Mouse (Mus musculus) midbrain, embryonic 15.5 days (tissue): ENCODE measurements around the gene Cfap73. TPM values are rescaled to one million over a fixed set of nuclear protein-coding genes. Genes with fewer than 3 reads are reported as not detected.
A peak's percentile ranks its signal among the peaks of the same experiment; 100 is the strongest.

Source experiments
- ATAC-seq: fragments of 200-750 bp; cut with Nextera tagmentation; replicated peaks from 2 replicates; pipeline ENCODE4 v1.8.0; 2017; ENCODE audit warnings: moderate TSS enrichment
- H3K27ac ChIP-seq: fragments of 300-500 bp; sonication (generic); 2 replicates; pipeline ENCODE4 v1.5.1; 2015; ENCODE audit warnings: mild to moderate bottlenecking, inconsistent platforms
- H3K27me3 ChIP-seq: fragments of 300-500 bp; sonication (generic); replicated peaks from 2 replicates; pipeline ENCODE4 v1.6.1; 2015; ENCODE audit warnings: inconsistent platforms
- H3K36me3 ChIP-seq: fragments of 300-500 bp; sonication (generic); replicated peaks from 2 replicates; pipeline ENCODE4 v1.6.1; 2015; ENCODE audit warnings: inconsistent platforms
- H3K4me1 ChIP-seq: fragments of 300-500 bp; sonication (generic); 2 replicates; pipeline ENCODE4 v1.6.1; 2015; ENCODE audit warnings: inconsistent platforms
- H3K4me2 ChIP-seq: fragments of 300-500 bp; sonication (generic); 2 replicates; pipeline ENCODE4 v1.6.1; 2015; ENCODE audit warnings: inconsistent platforms, mild to moderate bottlenecking, moderate library complexity
- H3K4me3 ChIP-seq: fragments of 300-500 bp; sonication (generic); 2 replicates; pipeline ENCODE4 v1.5.1; 2015; ENCODE audit warnings: mild to moderate bottlenecking, inconsistent platforms
- H3K9ac ChIP-seq: fragments of 300-500 bp; sonication (generic); 2 replicates; pipeline ENCODE4 v1.6.1; 2015; ENCODE audit warnings: mild to moderate bottlenecking, inconsistent platforms
- H3K9me3 ChIP-seq: fragments of 300-500 bp; sonication (generic); 2 replicates; pipeline ENCODE4 v1.6.1; 2016; ENCODE audit warnings: inconsistent platforms
- WGBS: fragments of 180-500 bp; shearing (Covaris S2); methylation state at CpG from one replicate; pipeline ENCODE4 v1.1.7; 2015; ENCODE audit warnings: mixed read lengths; 5-methylcytosine and 5-hydroxymethylcytosine counted together
- polyA plus RNA-seq: library from polyadenylated mRNA; unstranded; fragments of >200 nt; fragmentation: Nextera tagmentation; extraction: Ambion mirVana; gene quantifications from 2 replicates; pipeline ENCODE4 v1.2.1, GENCODE M21; 2015

Cfap73 gene
- polyA plus RNA-seq, 1 experiment from 2014 or later, result 0.44 TPM

- H3K4me2 ChIP-seq, result no peak overlapping the region
- ATAC-seq, result no peak
- whole genome bisulfite sequencing, result 82% methylated on average over 3 of the region's 3 CpGs
- H3K4me3 ChIP-seq, result no peak overlapping the region
- H3K36me3 ChIP-seq, result no peaks in the 10 kb centered on the region
- H3K9me3 ChIP-seq, result no peaks in the 10 kb centered on the region
- no peak overlapping the region for H3K27ac ChIP-seq
- H3K4me1 ChIP-seq, result peaks cover 9% of the 10 kb centered on the region
- H3K27me3 ChIP-seq, result peaks cover 17% of the 10 kb centered on the region
- H3K9ac ChIP-seq, result no peak overlapping the region
These were observed 10.2 kb upstream of the Cfap73 start for GRCm38 (mm10) chr5:120644227-120644626.

GRCm38 (mm10) chr5:120643365-120644085, 9.5 kb upstream of the Cfap73 start:
- H3K27me3 ChIP-seq, result peaks cover 10% of the 10 kb centered on the region
- H3K9me3 ChIP-seq, result no peaks in the 10 kb centered on the region
- H3K27ac ChIP-seq, result no peak overlapping the region
- no peak overlapping the region for H3K9ac ChIP-seq
- no peaks in the 10 kb centered on the region for H3K36me3 ChIP-seq
- 77% methylated on average over 14 of the region's 14 CpGs for WGBS
- no peak for ATAC-seq
- no peak overlapping the region for H3K4me3 ChIP-seq
- H3K4me1 ChIP-seq, result peaks cover 2% of the 10 kb centered on the region
- H3K4me2 ChIP-seq, result no peak overlapping the region

GRCm38 (mm10) chr5:120640094-120640493, 6.1 kb upstream of the Cfap73 start:
- H3K9ac ChIP-seq, result no peak overlapping the region
- no peaks in the 10 kb centered on the region for H3K4me1 ChIP-seq
- no peaks in the 10 kb centered on the region for H3K27me3 ChIP-seq
- no peak overlapping the region for H3K4me2 ChIP-seq
- no peak for ATAC-seq
- no peak overlapping the region for H3K27ac ChIP-seq
- H3K9me3 ChIP-seq, result no peaks in the 10 kb centered on the region
- H3K36me3 ChIP-seq, result no peaks in the 10 kb centered on the region
- 92% methylated on average over 7 of the region's 7 CpGs for WGBS
- H3K4me3 ChIP-seq, result no peak overlapping the region

- no peaks in the 10 kb centered on the region for H3K36me3 ChIP-seq
- H3K4me3 ChIP-seq, result no peak overlapping the region
- no peak for ATAC-seq
- H3K4me1 ChIP-seq, result peaks cover 5% of the 10 kb centered on the region
- no peak overlapping the region for H3K4me2 ChIP-seq
- H3K27me3 ChIP-seq, result 0 out of 2 replicates have a peak, but pooled peaks cover under 1% of the 10 kb centered on the region
- no peaks in the 10 kb centered on the region for H3K9me3 ChIP-seq
- H3K27ac ChIP-seq, result no peak overlapping the region
- H3K9ac ChIP-seq, result no peak overlapping the region
- WGBS, result 85% methylated on average over 5 of the region's 5 CpGs
These were observed 1.6 kb upstream of the Cfap73 start for GRCm38 (mm10) chr5:120635633-120636032.

- peaks cover 8% of the 10 kb centered on the region for H3K27me3 ChIP-seq
- H3K9me3 ChIP-seq, result no peaks in the 10 kb centered on the region
- H3K9ac ChIP-seq, result no peak overlapping the region
- no peak overlapping the region for H3K4me3 ChIP-seq
- H3K36me3 ChIP-seq, result no peaks in the 10 kb centered on the region
- no peak overlapping the region for H3K4me2 ChIP-seq
- peaks cover 5% of the 10 kb centered on the region for H3K4me1 ChIP-seq
- H3K27ac ChIP-seq, result no peak overlapping the region
- WGBS, result 56% methylated on average over 5 of the region's 5 CpGs
- ATAC-seq, result no peak
These were observed 825 bp upstream of the Cfap73 start for GRCm38 (mm10) chr5:120634860-120635259.

GRCm38 (mm10) chr5:120631892-120632291, 2.1 kb downstream of the Cfap73 start:
- H3K36me3 ChIP-seq, result 0 out of 2 replicates have a peak, but pooled peaks cover 8% of the 10 kb centered on the region
- 93% methylated on average over 5 of the region's 5 CpGs for WGBS
- no peak for ATAC-seq
- no peaks in the 10 kb centered on the region for H3K9me3 ChIP-seq
- H3K4me2 ChIP-seq, result no peak overlapping the region
- no peak overlapping the region for H3K27ac ChIP-seq
- H3K9ac ChIP-seq, result no peak overlapping the region
- peaks cover 8% of the 10 kb centered on the region for H3K27me3 ChIP-seq
- peaks cover 5% of the 10 kb centered on the region for H3K4me1 ChIP-seq
- H3K4me3 ChIP-seq, result no peak overlapping the region

- WGBS, result 6% methylated on average over 29 of the region's 29 CpGs
- Histone ChIP-seq H3K4me3 (0 out of 2 replicates have a peak overlapping the region, but pooled peaks have one; percentile 2), H3K9ac (peak overlapping the region; percentile 22; the same call in 1 of the 2 replicates), H3K27me3 (peaks cover 8% of the 10 kb centered on the region), H3K4me2 (peak overlapping the region; percentile 47), H3K27ac (no peak overlapping the region), H3K4me1 (peaks cover 5% of the 10 kb centered on the region), H3K9me3 (no peaks in the 10 kb centered on the region), H3K36me3 (0 out of 2 replicates have a peak, but pooled peaks cover 8% of the 10 kb centered on the region)
- no peak for ATAC-seq
These were observed 2.9 kb downstream of the Cfap73 start for GRCm38 (mm10) chr5:120631128-120631527.

- no peak overlapping the region for H3K27ac ChIP-seq
- H3K27me3 ChIP-seq, result peaks cover 8% of the 10 kb centered on the region
- no peak overlapping the region for H3K9ac ChIP-seq
- H3K4me1 ChIP-seq, result peaks cover 5% of the 10 kb centered on the region
- H3K9me3 ChIP-seq, result no peaks in the 10 kb centered on the region
- no peak for ATAC-seq
- 0 out of 2 replicates have a peak, but pooled peaks cover 19% of the 10 kb centered on the region for H3K36me3 ChIP-seq
- no peak overlapping the region for H3K4me2 ChIP-seq
- WGBS, result 58% methylated on average over 7 of the region's 7 CpGs
- H3K4me3 ChIP-seq, result no peak overlapping the region
These were observed 5.4 kb downstream of the Cfap73 start for GRCm38 (mm10) chr5:120628624-120629023.

- ATAC-seq, result no peak
- Histone ChIP-seq H3K4me2 (no peak overlapping the region), H3K4me1 (peaks cover 5% of the 10 kb centered on the region), H3K4me3 (no peak overlapping the region), H3K36me3 (0 out of 2 replicates have a peak, but pooled peaks cover 19% of the 10 kb centered on the region), H3K9me3 (no peaks in the 10 kb centered on the region), H3K27ac (no peak overlapping the region), H3K27me3 (peaks cover 8% of the 10 kb centered on the region), H3K9ac (no peak overlapping the region)
- WGBS, result 78% methylated on average over 15 of the region's 15 CpGs
These were observed 6.3 kb downstream of the Cfap73 start for GRCm38 (mm10) chr5:120627515-120628300.

GRCm38 (mm10) chr5:120626399-120626798, 7.6 kb downstream of the Cfap73 start:
- Histone ChIP-seq H3K9ac (no peak overlapping the region), H3K27me3 (peaks cover 8% of the 10 kb centered on the region), H3K4me1 (peaks cover 5% of the 10 kb centered on the region), H3K27ac (no peak overlapping the region), H3K4me3 (no peak overlapping the region), H3K4me2 (no peak overlapping the region), H3K36me3 (peaks cover 19% of the 10 kb centered on the region; the same call in 1 of the 2 replicates), H3K9me3 (no peaks in the 10 kb centered on the region)
- ATAC-seq, result no peak
- WGBS, result 34% methylated on average over 19 of the region's 19 CpGs

- Histone ChIP-seq H3K36me3 (peaks cover 25% of the 10 kb centered on the region), H3K9me3 (no peaks in the 10 kb centered on the region), H3K27ac (no peak overlapping the region), H3K4me1 (no peaks in the 10 kb centered on the region), H3K9ac (no peak overlapping the region), H3K4me3 (no peak overlapping the region), H3K4me2 (no peak overlapping the region), H3K27me3 (no peaks in the 10 kb centered on the region)
- no peak for ATAC-seq
- WGBS, result 86% methylated on average over 10 of the region's 10 CpGs
These were observed 9.6 kb downstream of the Cfap73 start for GRCm38 (mm10) chr5:120624427-120624826.

- Histone ChIP-seq H3K4me3 (no peak overlapping the region), H3K9ac (no peak overlapping the region), H3K9me3 (no peaks in the 10 kb centered on the region), H3K36me3 (peaks cover 31% of the 10 kb centered on the region), H3K4me2 (no peak overlapping the region), H3K27me3 (no peaks in the 10 kb centered on the region), H3K4me1 (no peaks in the 10 kb centered on the region), H3K27ac (no peak overlapping the region)
- 71% methylated on average over 5 of the region's 5 CpGs for WGBS
- no peak for ATAC-seq
These were observed 11.7 kb downstream of the Cfap73 start for GRCm38 (mm10) chr5:120622198-120622851.
